Mouse (Mus musculus) retina, postnatal 1 day (tissue): ENCODE data around the gene Pxdn.

Experiments
- DNase-seq: peaks from one replicate; pipeline ENCODE4 v3.0.0-alpha.2; 2012

Gene Pxdn

DNA sequence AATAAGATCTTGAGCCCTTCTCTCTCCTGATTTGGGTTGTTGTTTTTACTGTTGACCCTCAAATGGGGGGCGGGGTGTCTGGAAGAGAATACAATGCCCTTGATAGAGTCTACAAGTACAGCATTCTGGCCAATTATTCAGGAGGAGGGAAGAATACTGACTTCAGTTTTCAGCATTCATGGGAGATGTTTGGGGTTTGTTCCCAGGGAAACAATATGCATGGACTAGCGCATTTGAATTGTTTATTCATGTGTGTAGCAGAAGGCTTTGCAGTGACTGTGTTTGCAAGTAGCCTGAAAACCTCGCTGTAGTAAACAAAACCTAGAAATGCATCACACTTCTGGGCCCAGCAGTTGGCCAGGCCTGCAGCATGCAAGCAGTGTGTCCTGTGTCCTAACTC is 17.1 kb downstream of the Pxdn start:
- peak; percentile 91 for DNase-seq

DNA sequence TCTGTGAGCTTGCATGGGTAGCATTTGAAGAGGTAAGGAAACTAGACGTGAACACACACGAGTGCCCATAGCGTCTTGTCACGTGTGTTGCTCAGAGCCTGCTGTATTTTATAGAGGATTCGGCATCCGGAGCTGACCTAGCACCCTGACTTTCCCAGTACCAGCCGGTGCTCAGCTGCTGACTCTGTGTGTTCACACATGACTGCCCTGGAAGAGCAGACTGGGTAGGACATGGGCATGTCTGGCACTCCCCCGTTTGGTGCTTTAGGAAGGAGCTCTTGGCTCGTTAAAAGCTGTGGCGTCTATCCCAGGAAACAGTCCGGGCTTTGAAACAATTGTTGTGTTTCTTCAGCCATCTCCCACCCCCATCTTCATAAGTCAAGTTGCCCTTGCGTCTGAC is 19.6 kb downstream of the Pxdn start:
- DNase-seq = peak; percentile 79

DNA sequence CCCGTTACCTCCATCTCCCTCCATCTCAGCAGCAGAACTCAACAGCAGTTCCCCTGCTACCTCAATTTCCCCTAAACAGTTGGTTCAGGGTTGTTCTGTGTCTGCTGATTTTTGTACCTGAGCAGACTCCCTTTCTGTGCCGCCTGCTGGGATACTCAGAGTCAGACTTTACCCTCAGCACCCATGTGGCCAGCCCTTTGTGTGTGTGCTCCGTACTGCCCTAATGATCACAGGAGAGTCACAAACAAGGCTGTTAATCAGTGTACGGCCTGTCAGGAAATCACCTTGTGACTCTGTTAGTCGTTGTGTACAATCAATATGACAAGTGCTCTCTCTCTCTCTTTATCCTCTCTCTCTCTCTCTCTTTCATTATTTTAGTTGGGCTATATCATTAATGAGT is 21.2 kb downstream of the Pxdn start:
- no peak for DNase-seq

DNA sequence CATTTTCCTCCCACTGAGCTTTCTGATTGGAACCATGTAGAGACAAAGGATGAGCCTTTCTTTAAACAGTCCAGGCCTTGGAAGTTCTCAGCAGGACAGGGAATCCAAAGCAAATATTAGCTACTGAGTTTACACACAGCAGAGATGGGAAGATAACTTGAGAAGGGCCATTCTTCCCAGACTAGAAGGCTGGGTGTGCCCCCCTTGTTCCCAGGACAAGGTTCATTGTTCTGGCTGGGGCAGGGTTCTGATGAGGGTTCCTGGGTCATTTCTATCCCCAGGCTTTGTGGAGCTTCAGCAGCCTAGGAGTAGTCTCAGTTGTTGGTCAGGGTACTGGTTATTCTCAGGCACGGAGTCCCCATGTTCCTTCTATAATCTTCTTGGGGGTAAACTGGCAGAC is 23.6 kb downstream of the Pxdn start:
- no peak for DNase-seq

DNA sequence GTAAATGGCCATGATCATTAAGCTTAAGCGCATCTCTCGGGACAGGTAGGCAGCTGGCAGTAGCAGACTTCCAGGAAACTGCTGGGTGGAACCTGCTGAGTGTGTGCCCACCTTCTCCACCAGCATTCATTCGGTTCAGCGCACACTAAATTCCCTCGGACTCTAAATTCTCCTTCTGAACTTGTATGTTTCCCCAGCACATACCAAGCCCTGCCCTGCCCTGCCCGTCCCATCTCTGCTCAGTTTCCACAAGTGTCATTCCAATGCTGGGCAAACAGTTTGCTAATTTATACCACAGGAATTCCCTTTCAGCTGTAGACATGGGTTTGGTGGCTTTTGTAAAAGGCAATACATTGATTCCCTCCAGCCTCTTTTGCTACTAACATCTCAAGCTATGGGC is 27.6 kb downstream of the Pxdn start:
- DNase-seq = no peak

DNA sequence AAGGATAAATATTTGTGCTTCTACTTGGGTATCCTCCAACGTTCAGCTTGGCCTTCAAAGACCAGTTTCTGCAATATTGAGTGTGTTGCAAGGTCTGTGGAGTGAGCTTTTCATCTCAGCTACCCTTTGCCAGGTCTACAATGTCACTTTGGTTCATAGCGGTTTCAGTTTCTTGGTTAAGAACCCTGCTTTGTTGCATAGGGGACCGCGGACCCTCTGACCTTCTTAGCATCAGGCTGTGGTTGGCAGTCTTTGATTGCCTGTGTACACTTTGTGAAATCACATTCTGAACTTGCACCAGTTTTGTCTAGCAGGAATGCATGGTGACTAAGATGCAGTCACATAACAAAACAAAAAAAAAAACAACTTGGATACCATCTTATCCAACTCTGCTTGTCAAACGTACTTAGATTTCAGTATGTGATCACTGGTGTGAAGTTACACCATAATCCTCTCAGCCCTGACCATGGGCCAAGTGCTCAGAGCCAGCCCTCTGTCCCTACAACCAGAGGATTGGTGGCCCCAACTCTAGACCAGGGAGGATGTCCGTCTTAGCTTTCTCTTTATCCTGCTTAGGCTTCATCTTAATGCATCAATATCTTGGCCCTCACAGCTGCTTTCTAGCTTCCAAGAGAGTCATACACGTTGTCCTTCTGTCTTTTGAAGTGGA is 34.5 kb downstream of the Pxdn start:
- no peak for DNase-seq

DNA sequence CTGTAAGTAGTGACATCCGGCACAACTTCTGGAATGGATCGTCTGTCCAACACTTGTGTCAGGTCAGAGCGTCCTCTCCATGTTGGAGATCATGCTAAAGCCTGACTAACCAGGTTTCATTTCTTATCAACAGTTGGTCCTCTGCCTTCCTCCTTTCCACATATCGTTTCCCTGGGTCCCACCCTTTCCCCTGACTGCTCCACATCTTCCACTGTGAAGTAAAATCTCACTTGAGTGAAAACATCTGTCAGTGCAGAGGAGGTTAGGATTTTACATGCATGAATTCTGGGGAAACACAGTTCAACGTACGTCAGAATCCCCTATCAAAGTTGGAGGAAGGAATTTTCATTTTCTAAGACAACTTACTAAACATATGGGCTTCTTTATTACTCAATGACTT is 35.1 kb downstream of the Pxdn start:
- DNase-seq = no peak

DNA sequence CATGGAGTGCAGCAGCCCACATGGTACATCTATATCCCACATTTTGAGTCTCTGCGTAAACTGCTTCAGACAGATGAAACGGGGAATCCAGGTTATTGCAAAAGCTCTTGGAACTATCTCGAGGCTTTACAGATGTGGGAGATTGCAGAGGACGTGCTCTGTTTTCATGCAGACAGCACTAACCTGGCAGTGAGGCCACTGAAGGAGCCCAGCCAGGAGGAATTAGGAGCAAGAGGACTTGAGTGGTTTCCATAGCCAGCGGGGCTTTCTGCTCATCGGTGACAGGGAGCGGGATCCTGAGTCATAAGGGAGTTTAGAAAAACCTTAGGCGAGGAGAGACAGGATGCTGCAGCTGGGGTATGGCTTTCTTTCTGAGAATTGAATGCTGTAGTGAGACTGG is 42.7 kb downstream of the Pxdn start:
- DNase-seq = no peak

DNA sequence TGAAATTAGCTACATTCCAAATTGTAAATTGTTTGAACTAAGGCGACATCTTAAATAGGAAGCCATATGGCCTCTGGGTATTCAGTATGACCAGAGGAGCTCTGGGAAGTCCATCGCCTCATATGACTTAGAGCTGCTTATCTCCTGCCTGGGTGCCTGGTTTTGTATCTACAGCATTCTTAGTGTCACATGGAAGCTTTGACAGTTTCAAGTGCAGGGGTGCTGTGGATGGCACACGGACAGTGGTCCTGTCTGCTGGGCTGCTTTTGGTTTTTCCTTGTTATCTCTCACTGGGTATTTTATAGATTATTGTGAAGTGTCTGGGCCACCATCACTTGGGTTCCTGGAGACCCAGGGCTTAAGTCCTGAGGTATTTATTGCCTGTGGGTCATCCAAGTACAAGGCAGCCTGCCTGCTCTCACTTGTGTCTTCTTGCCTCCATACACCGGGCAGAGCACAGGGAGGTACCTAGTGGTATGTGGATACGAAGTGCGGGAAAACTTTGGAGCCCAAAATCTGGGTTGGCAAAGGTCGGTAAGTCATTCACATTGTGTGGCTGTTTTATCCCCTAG is 44.4 kb downstream of the Pxdn start:
- DNase-seq = no peak

DNA sequence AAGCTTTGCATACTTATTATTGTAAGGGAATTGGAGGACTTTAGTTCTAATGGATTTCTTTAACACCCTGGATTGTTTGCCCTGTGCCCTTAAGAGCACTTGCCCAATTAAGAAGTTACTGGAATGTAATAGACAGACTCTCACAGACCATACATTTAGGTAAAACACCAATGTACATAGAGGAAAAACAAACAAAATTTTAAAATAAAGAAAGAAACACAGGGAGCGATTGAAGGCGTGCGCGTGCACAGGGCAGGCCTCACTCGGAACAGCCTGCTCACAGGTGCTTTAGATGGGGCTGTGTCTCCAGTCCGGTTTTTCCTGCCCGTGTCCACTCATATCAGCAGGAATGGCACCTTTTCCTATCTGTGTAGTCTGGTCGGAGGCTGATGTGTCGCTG is 45.8 kb downstream of the Pxdn start:
- no peak for DNase-seq

DNA sequence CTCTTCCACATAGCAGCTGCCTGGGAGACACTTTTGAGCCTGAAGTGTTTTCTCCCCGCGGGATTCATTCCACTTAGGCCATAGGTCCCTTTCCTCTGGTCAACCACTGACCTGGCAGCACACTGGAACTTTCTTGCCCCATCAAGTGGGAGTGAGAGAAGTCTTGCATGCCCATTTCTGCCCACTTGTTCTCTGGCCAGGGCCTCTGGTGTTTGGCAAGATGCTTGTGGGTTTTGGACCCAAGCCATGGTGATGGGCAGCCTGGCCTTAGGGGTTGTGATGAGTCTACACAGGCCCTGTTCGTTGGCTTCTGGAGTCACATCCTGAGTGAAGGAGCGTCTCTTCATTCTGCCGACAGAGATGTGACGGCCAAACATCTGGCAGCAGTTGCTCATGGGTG is 47.7 kb downstream of the Pxdn start:
- no peak for DNase-seq

DNA sequence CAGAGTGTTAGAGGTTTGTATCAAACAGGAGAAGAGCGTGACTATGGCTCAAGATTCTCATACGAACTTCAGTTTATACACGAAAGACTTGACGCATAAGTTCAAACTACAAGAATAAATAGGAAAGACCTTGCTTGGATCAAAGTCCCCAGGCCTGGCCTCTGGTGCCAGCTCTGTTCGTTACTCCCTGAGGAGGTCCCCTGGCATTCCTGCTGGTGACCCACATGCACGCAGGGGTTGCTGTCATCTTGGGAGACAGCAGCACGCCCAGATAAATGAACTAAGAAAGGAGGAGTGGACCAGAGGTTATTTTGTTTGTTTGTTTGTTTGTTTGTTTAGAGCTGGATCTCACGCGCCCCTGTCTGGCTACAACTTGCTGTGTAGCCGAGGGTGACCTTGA is 48.8 kb downstream of the Pxdn start:
- no peak for DNase-seq

DNA sequence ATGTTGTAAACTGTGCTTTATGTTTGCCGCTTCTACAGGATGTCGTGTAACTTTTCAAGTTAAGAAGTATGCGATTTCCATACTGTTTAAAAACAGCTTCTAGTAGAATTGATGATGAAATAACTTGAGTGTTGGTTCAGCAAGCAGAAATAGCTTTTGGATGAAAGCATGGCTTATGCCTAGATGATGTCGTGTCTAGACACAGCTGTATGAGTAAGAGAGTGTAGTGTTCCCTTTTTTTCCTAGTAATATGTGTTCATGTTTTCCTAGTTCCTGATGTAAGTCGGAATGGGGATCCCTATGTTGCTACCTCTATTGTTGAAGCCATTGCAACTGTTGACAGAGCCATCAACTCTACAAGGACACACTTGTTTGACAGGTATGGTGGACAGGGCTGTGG is 61.5 kb downstream of the Pxdn start:
- no peak for DNase-seq

DNA sequence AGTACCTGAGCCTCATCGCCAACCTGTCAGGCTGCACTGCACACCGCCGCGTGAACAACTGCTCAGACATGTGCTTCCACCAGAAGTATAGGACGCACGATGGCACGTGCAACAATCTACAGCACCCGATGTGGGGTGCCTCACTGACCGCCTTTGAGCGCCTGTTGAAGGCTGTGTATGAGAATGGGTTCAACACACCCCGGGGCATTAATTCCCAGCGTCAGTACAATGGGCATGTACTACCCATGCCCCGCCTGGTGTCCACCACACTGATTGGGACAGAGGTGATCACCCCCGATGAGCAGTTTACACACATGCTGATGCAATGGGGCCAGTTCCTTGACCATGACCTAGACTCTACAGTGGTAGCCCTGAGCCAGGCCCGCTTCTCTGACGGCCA is 64.5 kb downstream of the Pxdn start:
- DNase-seq = no peak

DNA sequence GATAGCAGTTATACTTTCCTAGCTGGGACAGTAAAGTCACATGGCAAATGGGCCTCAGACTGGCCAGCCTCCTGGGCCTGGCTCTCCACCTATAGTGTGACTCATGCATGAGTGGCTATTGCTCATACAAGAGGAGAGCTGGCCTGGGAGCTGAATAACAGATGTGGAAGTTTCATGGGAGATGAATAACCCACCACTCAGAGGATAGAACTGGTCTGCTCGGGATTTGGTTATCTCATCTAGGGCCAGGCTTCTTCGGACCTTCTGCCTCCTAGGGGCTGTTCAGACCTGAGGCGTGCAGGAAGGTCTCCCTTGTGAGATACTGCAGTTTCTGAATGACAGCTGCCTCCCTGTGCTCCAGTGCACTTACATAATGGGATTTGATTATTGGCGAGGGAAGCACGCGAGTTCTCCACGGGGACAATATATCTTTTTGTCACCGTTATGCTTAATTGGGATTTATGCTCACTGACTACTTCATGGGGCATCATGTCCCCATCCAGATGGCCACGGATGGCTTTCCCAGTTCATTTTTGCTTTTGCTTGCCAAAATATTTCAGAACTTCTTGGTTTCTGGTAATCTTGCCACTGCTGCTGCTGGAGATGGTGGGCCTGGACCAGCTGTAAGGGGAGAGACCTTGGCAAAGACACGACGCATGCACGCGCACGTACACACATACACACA is 66.4 kb downstream of the Pxdn start:
- DNase-seq = peak; percentile 88

DNA sequence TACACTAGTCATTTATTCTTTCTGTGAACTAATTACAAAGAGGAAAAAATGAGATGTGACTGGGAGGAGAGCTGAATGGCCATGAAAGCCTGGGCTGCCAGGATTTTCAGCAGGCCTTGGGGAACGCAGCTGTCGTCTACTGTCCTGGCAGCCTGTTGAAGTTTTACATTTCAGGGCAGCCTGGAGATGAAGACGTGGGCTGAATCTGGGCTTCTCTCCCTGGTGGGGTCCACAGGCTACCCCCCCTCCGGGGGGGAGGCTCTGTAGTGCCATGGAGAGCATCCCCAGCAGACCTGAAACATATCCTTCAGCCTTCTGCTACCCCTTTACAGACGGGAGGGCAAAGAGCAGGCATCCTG is 66.9 kb downstream of the Pxdn start:
- DNase-seq = no peak

DNA sequence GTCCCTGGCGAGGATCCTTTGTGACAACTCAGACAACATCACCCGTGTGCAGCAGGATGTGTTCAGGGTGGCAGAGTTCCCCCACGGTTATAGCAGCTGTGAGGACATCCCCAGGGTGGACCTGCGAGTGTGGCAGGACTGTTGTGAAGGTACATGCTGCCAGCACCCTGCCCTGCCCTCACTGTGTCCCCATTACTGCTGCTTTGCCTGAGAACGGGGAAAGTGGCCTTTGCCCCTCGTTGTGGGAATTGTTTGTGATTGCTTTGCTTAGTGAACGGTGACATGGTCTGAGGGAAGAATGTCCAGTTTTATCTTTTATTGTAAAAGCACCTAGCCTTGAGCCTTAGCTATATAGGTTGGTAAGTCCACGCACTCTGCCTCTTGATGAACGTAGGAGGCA is 69.2 kb downstream of the Pxdn start:
- DNase-seq = no peak

DNA sequence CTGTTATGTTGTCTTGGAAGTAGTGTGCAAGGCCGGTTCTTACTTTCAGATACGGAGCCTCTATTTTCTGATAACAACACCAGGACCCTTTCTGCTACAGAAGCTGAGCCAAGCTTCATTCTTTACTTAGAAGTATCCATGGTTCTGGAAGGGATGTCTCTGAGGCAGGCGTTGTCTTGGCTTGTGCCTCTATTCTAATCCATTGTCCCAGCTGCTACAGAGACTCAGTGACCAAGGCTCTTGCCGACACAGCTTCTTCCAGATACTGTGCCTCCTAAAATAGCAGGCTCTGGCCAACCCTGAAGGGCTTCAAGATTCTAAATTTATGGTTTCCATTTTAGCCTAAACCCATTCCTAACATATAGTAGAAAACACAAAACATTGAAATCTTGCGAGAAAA is 71.3 kb downstream of the Pxdn start:
- DNase-seq = no peak

DNA sequence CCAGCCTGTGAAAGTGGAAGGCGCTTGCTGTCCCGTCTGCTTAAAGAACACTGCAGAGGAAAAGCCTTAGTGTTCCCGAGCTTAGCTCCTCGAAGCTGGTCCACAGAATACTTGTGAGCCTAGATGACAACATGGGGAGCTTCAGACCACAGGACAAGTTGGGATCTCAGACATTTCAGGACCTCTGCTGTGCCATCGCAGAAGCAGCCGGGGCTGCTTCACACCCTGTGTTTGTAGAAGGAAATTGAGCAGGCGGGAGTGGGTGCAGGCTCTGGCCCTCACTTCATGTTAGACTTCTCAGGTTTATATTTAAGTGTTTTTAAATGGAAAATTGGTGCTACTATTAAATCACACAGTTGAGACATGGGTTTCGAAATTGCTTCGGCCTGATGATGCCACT is 78.1 kb downstream of the Pxdn start:
- DNase-seq = no peak

DNA sequence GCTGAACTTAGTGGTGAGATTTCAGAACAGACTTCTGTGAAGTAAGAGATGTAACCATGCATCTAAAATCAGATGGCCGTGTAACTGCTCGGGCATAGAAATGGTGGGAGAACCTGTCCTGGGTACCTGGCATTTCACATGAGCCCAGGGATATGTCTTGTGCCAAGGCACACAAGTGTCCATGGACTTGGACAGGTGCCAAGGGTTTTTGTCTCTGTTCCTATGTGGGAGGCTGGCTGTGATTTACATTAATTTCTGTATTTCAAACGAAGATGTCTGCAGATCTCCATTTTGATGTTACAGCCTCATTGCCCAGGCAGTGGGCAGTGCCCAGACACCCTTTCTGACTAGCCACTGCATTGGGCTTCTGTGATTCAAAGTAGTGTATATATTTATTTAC is 79.7 kb downstream of the Pxdn start:
- DNase-seq = no peak

DNA sequence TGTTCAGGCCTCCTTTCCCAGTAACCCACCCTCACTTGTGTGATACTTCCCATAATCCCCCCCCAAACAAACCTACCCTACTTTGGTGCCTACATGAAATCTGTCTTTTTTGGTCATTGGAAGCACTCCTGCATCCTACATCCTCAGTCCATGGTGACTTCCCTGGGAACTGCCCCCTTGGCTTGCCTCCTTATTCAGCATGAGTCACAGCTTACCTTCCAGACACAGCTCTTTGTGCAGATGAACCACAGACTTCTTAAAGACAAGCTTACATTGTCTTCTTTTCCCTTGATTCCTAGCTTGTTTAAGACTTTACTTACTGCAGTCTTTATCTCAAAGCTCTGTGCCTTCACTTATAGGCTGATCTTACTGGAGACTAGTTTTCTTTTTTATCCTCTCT is 83.0 kb downstream of the Pxdn start:
- DNase-seq = no peak

DNA sequence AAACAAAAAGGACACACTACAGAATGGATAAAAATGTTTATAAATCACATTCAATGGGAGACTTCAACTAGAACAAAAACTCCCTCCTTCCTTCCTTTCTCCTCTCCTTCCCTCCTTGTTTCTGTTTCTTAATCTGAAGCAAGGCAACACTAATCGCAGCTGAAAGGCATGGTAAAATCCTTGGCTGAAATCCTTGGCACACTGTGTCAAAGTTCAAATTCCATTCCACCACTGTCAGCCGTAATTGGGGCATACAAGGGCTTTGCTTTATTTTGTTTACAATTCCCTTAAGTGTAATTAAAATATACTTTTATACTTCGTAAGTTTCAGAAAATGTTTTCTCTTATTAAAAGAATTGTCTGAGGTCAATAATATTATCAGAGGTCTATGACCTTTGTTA is 86.1 kb downstream of the Pxdn start:
- peak; percentile 24 for DNase-seq

DNA sequence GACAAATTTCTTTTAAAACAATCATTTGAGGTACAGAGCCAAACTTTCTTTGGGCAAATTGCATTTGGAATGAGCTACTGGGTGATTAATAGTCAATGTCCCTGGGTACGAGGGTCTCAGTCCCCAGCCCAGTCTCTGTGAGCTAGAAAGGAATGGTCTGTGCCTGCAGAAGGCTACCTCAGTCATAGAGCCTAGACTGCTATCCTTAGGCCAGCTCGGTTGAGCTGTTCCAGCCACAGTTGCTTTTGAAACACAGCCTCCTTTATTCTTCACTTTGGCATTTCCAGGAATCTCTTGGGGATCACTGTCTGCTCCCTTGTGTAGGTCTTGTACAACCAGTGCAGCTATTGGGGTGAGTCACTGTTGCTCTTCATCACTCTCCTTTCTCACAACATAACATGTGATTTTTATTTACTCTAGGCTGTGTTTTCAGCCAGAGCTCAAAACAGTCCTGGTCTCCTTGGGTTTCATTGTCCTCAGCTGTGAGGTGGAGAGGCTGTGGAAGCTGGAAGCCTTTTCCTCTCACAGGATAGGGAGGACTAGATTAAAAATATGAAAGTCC is 86.9 kb downstream of the Pxdn start:
- DNase-seq = no peak

DNA sequence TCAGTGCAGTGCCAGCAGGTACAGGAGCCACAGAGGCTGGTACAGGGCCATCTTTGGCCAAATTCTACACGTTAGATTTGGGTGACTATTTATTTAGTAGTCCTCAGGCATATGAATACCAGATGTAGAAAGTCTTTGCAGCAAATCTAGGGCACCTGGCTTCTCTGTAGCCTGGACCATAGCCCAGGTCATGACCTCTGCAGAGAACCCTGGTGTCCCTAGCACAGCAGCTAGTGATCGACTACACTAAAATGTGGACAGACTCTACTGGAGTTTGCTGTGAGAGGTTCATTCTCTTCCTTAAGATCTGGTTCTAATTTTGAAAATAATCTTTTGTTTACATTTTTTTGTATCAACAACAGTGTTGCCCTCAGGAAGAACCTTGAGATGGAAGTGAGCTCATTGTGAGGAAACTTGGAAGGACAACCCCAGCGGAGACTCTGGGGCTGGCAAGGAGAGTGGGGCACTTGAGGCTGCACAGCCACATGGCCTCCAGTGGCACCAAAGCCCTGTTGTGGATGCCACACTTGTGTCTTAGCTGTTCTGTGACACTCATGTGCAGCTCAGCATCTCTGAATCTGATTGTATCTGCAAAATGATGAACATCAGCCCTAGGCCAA is 90.4 kb downstream of the Pxdn start:
- DNase-seq = no peak
